Mouse (Mus musculus) MEL (cell line): Measurements from ENCODE around the gene Esyt1. TPM values are rescaled to one million over a fixed set of nuclear protein-coding genes. Genes with fewer than 3 reads are reported as not detected.

Experiments used
- DNase-seq: peaks from one replicate; pipeline ENCODE4 v3.0.0; 2011; ENCODE audit warnings: low read depth, low spot score
- H3K27ac ChIP-seq: 2 replicates; pipeline ENCODE4 v1.5.1; 2012; ENCODE audit warnings: low read depth, mild to moderate bottlenecking, control low read depth, low read length, moderate library complexity; ENCODE audit not compliant: control insufficient read depth
- H3K27me3 ChIP-seq, 2 experiments: fragments of 150-350 bp in 1 of 2; sonication (generic) in 1 of 2; 2 replicates each; pipeline ENCODE4 v1.6.1; 2012; ENCODE audit warnings: low read length in 2 of 2, mild to moderate bottlenecking in 2 of 2, improper control_type of control experiment in 1 of 2, moderate library complexity in 1 of 2; ENCODE audit not compliant: insufficient read depth in 2 of 2, control insufficient read depth in 1 of 2
- H3K36me3 ChIP-seq, 2 experiments: 2 replicates each; pipeline ENCODE4 v1.6.1; 2012 to 2014; ENCODE audit warnings: low read length in 2 of 2, improper control_type of control experiment in 1 of 2, inconsistent platforms in 1 of 2, mild to moderate bottlenecking in 1 of 2; ENCODE audit not compliant: insufficient read depth in 2 of 2, control insufficient read depth in 1 of 2
- H3K4me1 ChIP-seq, 2 experiments: fragments of 150-350 bp in 1 of 2; sonication (generic) in 1 of 2; 2 replicates each; pipeline ENCODE4 v1.6.1; 2012; ENCODE audit warnings: low read length in 2 of 2, improper control_type of control experiment in 1 of 2, mild to moderate bottlenecking in 1 of 2; ENCODE audit not compliant: insufficient read depth in 2 of 2, control insufficient read depth in 1 of 2
- H3K4me3 ChIP-seq, 2 experiments: fragments of 150-350 bp in 1 of 2; sonication (generic) in 1 of 2; 2 replicates each; pipeline ENCODE4 v1.5.1; 2012; ENCODE audit warnings: low read depth in 2 of 2, low read length in 2 of 2, mild to moderate bottlenecking in 2 of 2, moderate library complexity in 2 of 2, control low read depth in 1 of 2, improper control_type of control experiment in 1 of 2; ENCODE audit not compliant: control insufficient read depth in 1 of 2, insufficient read depth in 1 of 2
- H3K79me2 ChIP-seq: 2 replicates; pipeline ENCODE4 v1.6.1; 2012; ENCODE audit warnings: mild to moderate bottlenecking, low read length, moderate library complexity; ENCODE audit not compliant: control insufficient read depth, poor library complexity, insufficient read depth
- H3K9ac ChIP-seq: 2 replicates; pipeline ENCODE4 v1.6.1; 2012; ENCODE audit warnings: low read depth, mild to moderate bottlenecking, control low read depth, low read length, moderate library complexity; ENCODE audit not compliant: control insufficient read depth, poor library complexity, severe bottlenecking
- H3K9me3 ChIP-seq: fragments of 150-350 bp; sonication (generic); replicated peaks from 2 replicates; pipeline ENCODE4 v1.6.1; 2012; ENCODE audit warnings: mild to moderate bottlenecking, low read length, improper control_type of control experiment, moderate library complexity; ENCODE audit not compliant: insufficient read depth
- BHLHE40 ChIP-seq: IDR thresholded peaks from 2 replicates; pipeline ENCODE4 v1.6.1; 2012; ENCODE audit warnings: low read depth, mild to moderate bottlenecking, inconsistent platforms, low read length, improper control_type of control experiment, borderline replicate concordance
- CHD1 ChIP-seq: IDR thresholded peaks from 2 replicates; pipeline ENCODE4 v1.6.1; 2012; ENCODE audit warnings: low read depth, mild to moderate bottlenecking, inconsistent platforms, low read length, improper control_type of control experiment
- CHD2 ChIP-seq: IDR thresholded peaks from 2 replicates; pipeline ENCODE4 v1.6.1; 2011; ENCODE audit warnings: low read length, improper control_type of control experiment
- CTCF ChIP-seq, 3 experiments: IDR thresholded peaks in 2 of 3; conservative IDR thresholded peaks in 1 of 3; 2 replicates each; pipeline ENCODE4 v1.5.1; 2011 to 2012; ENCODE audit warnings: low read length in 3 of 3, low read depth in 2 of 3, mild to moderate bottlenecking in 2 of 3, improper control_type of control experiment in 1 of 3, inconsistent platforms in 1 of 3, mixed read lengths in 1 of 3, moderate library complexity in 1 of 3; ENCODE audit not compliant: control insufficient read depth in 1 of 3, insufficient read depth in 1 of 3, poor library complexity in 1 of 3, severe bottlenecking in 1 of 3
- E2F4 ChIP-seq: IDR thresholded peaks from 2 replicates; pipeline ENCODE4 v1.6.1; 2011; ENCODE audit warnings: low read depth, low read length, improper control_type of control experiment, borderline replicate concordance
- ELF1 ChIP-seq: IDR thresholded peaks from 2 replicates; pipeline ENCODE4 v1.6.1; 2014; ENCODE audit warnings: low read depth, mild to moderate bottlenecking, inconsistent platforms, low read length, improper control_type of control experiment, moderate library complexity
- EP300 ChIP-seq, 2 experiments: IDR thresholded peaks; 2 replicates each; pipeline ENCODE4 v1.6.1; 2011; ENCODE audit warnings: improper control_type of control experiment in 2 of 2, low read length in 2 of 2, low read depth in 1 of 2, mild to moderate bottlenecking in 1 of 2
- ETS1 ChIP-seq: IDR thresholded peaks from 2 replicates; pipeline ENCODE4 v1.6.1; 2012; ENCODE audit warnings: low read depth, mild to moderate bottlenecking, inconsistent platforms, low read length, improper control_type of control experiment, moderate library complexity
- GABPA ChIP-seq: IDR thresholded peaks from 2 replicates; pipeline ENCODE4 v1.6.1; 2012; ENCODE audit warnings: low read depth, mild to moderate bottlenecking, inconsistent platforms, low read length, improper control_type of control experiment, moderate library complexity
- MAX ChIP-seq: IDR thresholded peaks from 2 replicates; pipeline ENCODE4 v1.6.1; 2011; ENCODE audit warnings: low read length, improper control_type of control experiment
- MAZ ChIP-seq: IDR thresholded peaks from 2 replicates; pipeline ENCODE4 v1.6.1; 2012; ENCODE audit warnings: low read depth, mild to moderate bottlenecking, inconsistent platforms, low read length, improper control_type of control experiment
- MEF2A ChIP-seq: IDR thresholded peaks from 2 replicates; pipeline ENCODE4 v1.6.1; 2014; ENCODE audit warnings: low read depth, mild to moderate bottlenecking, inconsistent platforms, low read length, improper control_type of control experiment; ENCODE audit not compliant: poor library complexity, insufficient replicate concordance, severe bottlenecking; ENCODE audit errors: extremely low read depth
- MXI1 ChIP-seq: IDR thresholded peaks from 2 replicates; pipeline ENCODE4 v1.6.1; 2011; ENCODE audit warnings: mild to moderate bottlenecking, low read depth, low read length, improper control_type of control experiment
- MYC ChIP-seq: IDR thresholded peaks from 2 replicates; pipeline ENCODE4 v1.6.1; 2011; ENCODE audit warnings: low read depth, mild to moderate bottlenecking, low read length, improper control_type of control experiment, moderate library complexity
- NRF1 ChIP-seq: IDR thresholded peaks from 2 replicates; pipeline ENCODE4 v1.6.1; 2014; ENCODE audit warnings: low read depth, mild to moderate bottlenecking, inconsistent platforms, low read length, improper control_type of control experiment, moderate library complexity; ENCODE audit not compliant: poor library complexity, insufficient read depth, severe bottlenecking
- POLR2A ChIP-seq, 2 experiments: IDR thresholded peaks; 2 replicates each; pipeline ENCODE4 v1.6.1; 2011 to 2012; ENCODE audit warnings: low read length in 2 of 2, mild to moderate bottlenecking in 2 of 2, control low read depth in 1 of 2, improper control_type of control experiment in 1 of 2, low read depth in 1 of 2, moderate library complexity in 1 of 2; ENCODE audit not compliant: control insufficient read depth in 1 of 2, insufficient read depth in 1 of 2, poor library complexity in 1 of 2
- POLR2AphosphoS2 ChIP-seq: IDR thresholded peaks from 2 replicates; pipeline ENCODE4 v1.6.1; 2011; ENCODE audit warnings: low read length, improper control_type of control experiment
- RAD21 ChIP-seq: IDR thresholded peaks from 2 replicates; pipeline ENCODE4 v1.6.1; 2011; ENCODE audit warnings: mild to moderate bottlenecking, low read depth, low read length, improper control_type of control experiment
- RCOR1 ChIP-seq: IDR thresholded peaks from 2 replicates; pipeline ENCODE4 v1.6.1; 2012; ENCODE audit warnings: low read depth, mild to moderate bottlenecking, inconsistent platforms, low read length, improper control_type of control experiment
- SIN3A ChIP-seq: IDR thresholded peaks from 2 replicates; pipeline ENCODE4 v1.6.1; 2012; ENCODE audit warnings: low read length, improper control_type of control experiment, inconsistent platforms
- SMC3 ChIP-seq: IDR thresholded peaks from 2 replicates; pipeline ENCODE4 v1.6.1; 2011; ENCODE audit warnings: low read depth, low read length, improper control_type of control experiment
- TAL1 ChIP-seq: IDR thresholded peaks from 2 replicates; pipeline ENCODE4 v1.6.1; 2012; ENCODE audit warnings: mild to moderate bottlenecking, inconsistent platforms, low read length, moderate library complexity, mixed read lengths
- UBTF ChIP-seq: IDR thresholded peaks from 2 replicates; pipeline ENCODE4 v1.6.1; 2012; ENCODE audit warnings: low read depth, mild to moderate bottlenecking, inconsistent platforms, low read length, improper control_type of control experiment, moderate library complexity, borderline replicate concordance; ENCODE audit not compliant: insufficient read depth
- USF2 ChIP-seq, 2 experiments: IDR thresholded peaks; 2 replicates each; pipeline ENCODE4 v1.6.1; 2011 to 2012; ENCODE audit warnings: improper control_type of control experiment in 2 of 2, low read length in 2 of 2, borderline replicate concordance in 1 of 2, inconsistent platforms in 1 of 2, low read depth in 1 of 2, mild to moderate bottlenecking in 1 of 2; ENCODE audit not compliant: insufficient read depth in 1 of 2
- ZC3H11A ChIP-seq: IDR thresholded peaks from 2 replicates; pipeline ENCODE4 v1.6.1; 2012; ENCODE audit warnings: low read depth, mild to moderate bottlenecking, inconsistent platforms, low read length, improper control_type of control experiment
- ZMIZ1 ChIP-seq: IDR thresholded peaks from 2 replicates; pipeline ENCODE4 v1.6.1; 2012; ENCODE audit warnings: low read depth, mild to moderate bottlenecking, inconsistent platforms, low read length, improper control_type of control experiment, moderate library complexity
- polyA plus RNA-seq, 2 experiments: library from polyadenylated mRNA; stranded (reverse) in 1 of 2; unstranded in 1 of 2; fragments of >175 nt in 1 of 2; fragments of >200 nt in 1 of 2; gene quantifications; 2 replicates each; pipeline versions ENCODE4 v1.2.1 to v1.2.4; 2012; ENCODE audit warnings: low replicate concordance in 2 of 2, low read depth in 1 of 2; ENCODE audit not compliant: insufficient read length in 2 of 2, insufficient read depth in 1 of 2, missing spikeins in 1 of 2
- total RNA-seq: library from RNA; depleted of rRNA; stranded (reverse); fragments of 300-350 nt; gene quantifications from 2 replicates; pipeline ENCODE4 v1.2.3, GENCODE M21; 2012

The Esyt1 gene
- total and polyA plus RNA-seq, 3 experiments = 35.1 to 57.0 (median 53.4) TPM

- peak; percentile 77; the same call in 1 of the 2 replicates for TF ChIP-seq POLR2AphosphoS2
- TF ChIP-seq USF2 (IDR thresholded peaks at IDR 0.05; ENCODE audit: borderline replicate concordance in 1 of 2, insufficient read depth in 1 of 2, low read depth in 1 of 2, low read length in 2 of 2) = no peak
- peak; percentile 81 for TF ChIP-seq MAX
- TF ChIP-seq CHD2 = no peak
Measured at GRCm38 (mm10) chr10:128525671-128526308, at the start of gene Esyt1 (continued).

- H3K36me3 ChIP-seq = no peaks in the 10 kb centered on the region
- peak; percentile 61 for DNase-seq
- no peak for TF ChIP-seq ETS1
- TF ChIP-seq ELF1 = no peak
- peak; percentile 51 for TF ChIP-seq SMC3
- TF ChIP-seq MYC = 0 out of 2 replicates have a peak, but pooled peaks have one; percentile 60
- TF ChIP-seq ZMIZ1 = no peak
- no peak for TF ChIP-seq EP300 (IDR thresholded peaks at IDR 0.05; ENCODE audit: low read depth in 1 of 2, low read length in 2 of 2)
- TF ChIP-seq CTCF (IDR thresholded peaks at IDR 0.05 in 2 of 3, conservative IDR thresholded peaks at IDR 0.05 in 1 of 3; ENCODE audit: control insufficient read depth in 1 of 3, insufficient read depth in 1 of 3, low read depth in 2 of 3, low read length in 3 of 3, poor library complexity in 1 of 3, severe bottlenecking in 1 of 3) = peak; percentile 71 to 72 (median 72)
- TF ChIP-seq RAD21 = peak; percentile 32
- TF ChIP-seq ZC3H11A = no peak
- TF ChIP-seq, all 39 proteins: peak for 4
- H3K4me3 ChIP-seq = no peak overlapping the region
- H3K9me3 ChIP-seq = no peaks in the 10 kb centered on the region
- no peak overlapping the region for H3K27ac ChIP-seq
- no peak overlapping the region for H3K9ac ChIP-seq
- H3K27me3 ChIP-seq = peaks cover 1 to 3% of the 10 kb centered on the region in 2 experiments
- H3K79me2 ChIP-seq = no peaks in the 10 kb centered on the region
- no peaks in the 10 kb centered on the region for H3K4me1 ChIP-seq
Measured at GRCm38 (mm10) chr10:128575063-128575462, 49.4 kb upstream of the Esyt1 start.

GRCm38 (mm10) chr10:128565788-128566531 is 40.3 kb upstream of the Esyt1 start, which contains the start of gene Pa2g4:
Gene Pa2g4, minus strand, starts transcription at chr10:128565987.
- H3K36me3 ChIP-seq = peaks cover 21 to 24% of the 10 kb centered on the region in 2 experiments
- H3K4me3 ChIP-seq = peak within 1 kb of the TSS; percentile 72 to 92
- H3K4me1 ChIP-seq = peaks cover 0 to 11% of the 10 kb centered on the region in 2 experiments; a peak in 3 of 4 replicates
- no peaks in the 10 kb centered on the region for H3K27me3 ChIP-seq
- peak; percentile 99 for DNase-seq
- peak within 1 kb of the TSS; percentile 79 for H3K27ac ChIP-seq
- peak within 1 kb of the TSS; percentile 94 for H3K9ac ChIP-seq
- peaks cover 42% of the 10 kb centered on the region for H3K79me2 ChIP-seq
- no peaks in the 10 kb centered on the region for H3K9me3 ChIP-seq
- peak; percentile 85 for TF ChIP-seq MAX
- 0 out of 2 replicates have a peak, but pooled peaks have one; percentile 8 for TF ChIP-seq MAZ
- no peak for TF ChIP-seq TAL1
- TF ChIP-seq E2F4 = peak; percentile 66; the same call in 1 of the 2 replicates
- TF ChIP-seq RCOR1 = no peak
- TF ChIP-seq POLR2A (IDR thresholded peaks at IDR 0.05; ENCODE audit: control insufficient read depth in 1 of 2, insufficient read depth in 1 of 2, low read depth in 1 of 2, low read length in 2 of 2, poor library complexity in 1 of 2) = peak; percentile 73; a peak in 2 of 4 replicates
- TF ChIP-seq NRF1 = peak; percentile 81
- no peak for TF ChIP-seq UBTF
- TF ChIP-seq GABPA = no peak
- TF ChIP-seq ZMIZ1 = peak; percentile 75
- TF ChIP-seq MEF2A = no peak
- TF ChIP-seq MXI1 = peak; percentile 97
- TF ChIP-seq SIN3A = peak; percentile 94
- TF ChIP-seq EP300 (IDR thresholded peaks at IDR 0.05; ENCODE audit: low read depth in 1 of 2, low read length in 2 of 2) = no peak
- no peak for TF ChIP-seq ZC3H11A
- no peak for TF ChIP-seq CHD1
- 0 out of 2 replicates have a peak, but pooled peaks have one; percentile 52 for TF ChIP-seq BHLHE40
